Mouse (Mus musculus) liver, adult 2 months (tissue): ENCODE measurements at regions not wholly inside any gene's neighbourhood (a gene's known extent, or its start where the extent isn't known, plus 50 kb on each side); places are given as distances from the start of the nearest gene placed in this dataset.

Experiments used
- DNase-seq: peaks from one replicate; pipeline ENCODE4 v3.0.0-alpha.2; 2011; ENCODE audit warnings: low read depth, low spot score; ENCODE audit errors: extremely low read depth
- H3K27ac ChIP-seq: fragments of 200-500 bp; replicated peaks from 2 replicates; pipeline ENCODE4 v1.5.1; 2012; ENCODE audit warnings: low read depth, mild to moderate bottlenecking, control low read depth, inconsistent platforms, low read length; ENCODE audit not compliant: insufficient read depth
- H3K27me3 ChIP-seq: fragments of 200-500 bp; 2 replicates; pipeline ENCODE4 v1.6.1; 2012; ENCODE audit warnings: mild to moderate bottlenecking, moderate library complexity, low read length, inconsistent platforms; ENCODE audit not compliant: control insufficient read depth, insufficient read depth
- H3K36me3 ChIP-seq: fragments of 200-500 bp; 2 replicates; pipeline ENCODE4 v1.6.1; 2012; ENCODE audit warnings: low read length, inconsistent platforms; ENCODE audit not compliant: control insufficient read depth, insufficient read depth
- H3K4me1 ChIP-seq: fragments of 200-500 bp; 2 replicates; pipeline ENCODE4 v1.6.1; 2011; ENCODE audit warnings: low read length; ENCODE audit not compliant: control insufficient read depth, insufficient read depth
- H3K4me3 ChIP-seq: fragments of 200-500 bp; 2 replicates; pipeline ENCODE4 v1.5.1; 2011; ENCODE audit warnings: low read depth, mild to moderate bottlenecking, control low read depth, low read length, moderate library complexity; ENCODE audit not compliant: insufficient read depth
- H3K79me2 ChIP-seq: fragments of 200-500 bp; 2 replicates; pipeline ENCODE4 v1.6.1; 2012; ENCODE audit warnings: inconsistent platforms, mild to moderate bottlenecking, low read length, moderate library complexity; ENCODE audit not compliant: control insufficient read depth, insufficient read depth
- H3K9ac ChIP-seq: fragments of 200-500 bp; 2 replicates; pipeline ENCODE4 v1.6.1; 2012; ENCODE audit warnings: low read depth, mild to moderate bottlenecking, control low read depth, inconsistent platforms, low read length
- CTCF ChIP-seq: fragments of 200-500 bp; IDR thresholded peaks from 2 replicates; pipeline ENCODE4 v1.5.1; 2011; ENCODE audit warnings: low read depth, low read length, control low read depth
- POLR2A ChIP-seq: fragments of 200-500 bp; IDR thresholded peaks from 2 replicates; pipeline ENCODE4 v1.6.1; 2011; ENCODE audit warnings: low read length, control low read depth; ENCODE audit not compliant: insufficient read depth; ENCODE audit errors: extremely low read depth
- WGBS: fragments of 180-500 bp; shearing (Covaris S2); methylation state at CpG from one replicate; pipeline ENCODE4 v1.1.7; 2018; 5-methylcytosine and 5-hydroxymethylcytosine counted together

- peak overlapping the region; percentile 49 for H3K27ac ChIP-seq
- H3K4me1 ChIP-seq = peaks cover 18% of the 10 kb centered on the region
- WGBS = 73% methylated on average over 2 of the region's 2 CpGs
- no peaks in the 10 kb centered on the region for H3K79me2 ChIP-seq
- no peak overlapping the region for H3K9ac ChIP-seq
- H3K36me3 ChIP-seq = no peaks in the 10 kb centered on the region
- no peaks in the 10 kb centered on the region for H3K27me3 ChIP-seq
- no peak for TF ChIP-seq CTCF
- no peak for TF ChIP-seq POLR2A
- no peak for DNase-seq
- H3K4me3 ChIP-seq = no peak overlapping the region
These were observed 74.2 kb downstream of the Pttg1 start for GRCm38 (mm10) chr11:43351818-43352217.

GRCm38 (mm10) chr11:43351348-43351747, 74.7 kb downstream of the Pttg1 start:
- H3K4me3 ChIP-seq = no peak overlapping the region
- WGBS = 45% methylated on average over 2 of the region's 2 CpGs
- H3K27ac ChIP-seq = peak overlapping the region; percentile 71
- H3K27me3 ChIP-seq = no peaks in the 10 kb centered on the region
- H3K79me2 ChIP-seq = no peaks in the 10 kb centered on the region
- TF ChIP-seq CTCF = no peak
- TF ChIP-seq POLR2A = no peak
- DNase-seq = peak; percentile 93
- no peak overlapping the region for H3K9ac ChIP-seq
- no peaks in the 10 kb centered on the region for H3K36me3 ChIP-seq
- H3K4me1 ChIP-seq = peaks cover 18% of the 10 kb centered on the region

GRCm38 (mm10) chr11:43350242-43350641, 75.8 kb downstream of the Pttg1 start:
- Histone ChIP-seq H3K4me1 (peaks cover 18% of the 10 kb centered on the region), H3K9ac (no peak overlapping the region), H3K27me3 (no peaks in the 10 kb centered on the region), H3K79me2 (no peaks in the 10 kb centered on the region), H3K36me3 (no peaks in the 10 kb centered on the region), H3K4me3 (no peak overlapping the region), H3K27ac (no peak overlapping the region)
- no peak for DNase-seq
- 73% methylated on average over 3 of the region's 3 CpGs for WGBS
- TF ChIP-seq CTCF = no peak
- TF ChIP-seq POLR2A = no peak

GRCm38 (mm10) chr11:43349564-43349963, 76.5 kb downstream of the Pttg1 start:
- no peak overlapping the region for H3K27ac ChIP-seq

DNA sequence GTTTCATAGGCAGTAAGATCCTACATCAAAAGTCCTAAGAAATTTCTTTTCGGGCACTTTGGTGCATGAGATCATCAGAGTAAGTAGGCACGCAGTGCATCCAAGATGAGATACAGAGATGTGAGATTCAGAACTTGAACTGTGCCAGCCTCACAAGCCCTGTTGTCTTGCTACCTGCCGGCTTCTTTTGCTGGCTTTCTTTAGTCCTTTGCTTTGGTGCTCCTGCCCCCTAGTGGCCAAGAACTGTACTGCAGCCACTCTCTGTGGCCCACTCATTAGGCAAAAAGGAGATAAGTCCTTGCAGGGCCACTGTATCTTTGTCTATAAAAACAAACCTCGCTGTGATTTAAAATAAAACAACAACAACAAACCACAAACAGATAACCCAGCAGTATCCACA, 77.5 kb downstream of the Pttg1 start:
- H3K4me3 ChIP-seq = no peak overlapping the region
- DNase-seq = peak; percentile 48
- H3K9ac ChIP-seq = no peak overlapping the region
- TF ChIP-seq CTCF = peak; percentile 86
- TF ChIP-seq POLR2A = no peak
- H3K27ac ChIP-seq = no peak overlapping the region
- H3K27me3 ChIP-seq = no peaks in the 10 kb centered on the region
- H3K4me1 ChIP-seq = peaks cover 18% of the 10 kb centered on the region
- H3K36me3 ChIP-seq = no peaks in the 10 kb centered on the region
- H3K79me2 ChIP-seq = no peaks in the 10 kb centered on the region
- WGBS = 26% methylated on average over 4 of the region's 4 CpGs

More at GRCm38 (mm10) chr11:43349564-43349963, 76.5 kb downstream of the Pttg1 start:
- no peak overlapping the region for H3K4me3 ChIP-seq
- H3K27me3 ChIP-seq = no peaks in the 10 kb centered on the region
- H3K79me2 ChIP-seq = no peaks in the 10 kb centered on the region
- 44% methylated on average over 7 of the region's 7 CpGs for WGBS
- H3K36me3 ChIP-seq = no peaks in the 10 kb centered on the region
- H3K4me1 ChIP-seq = peaks cover 18% of the 10 kb centered on the region
- DNase-seq = peak; percentile 51
- TF ChIP-seq POLR2A = no peak
- TF ChIP-seq CTCF = no peak
- no peak overlapping the region for H3K9ac ChIP-seq

- Histone ChIP-seq H3K27me3 (no peaks in the 10 kb centered on the region), H3K36me3 (no peaks in the 10 kb centered on the region), H3K79me2 (no peaks in the 10 kb centered on the region), H3K4me1 (peaks cover 3% of the 10 kb centered on the region), H3K9ac (no peak overlapping the region), H3K27ac (no peak overlapping the region), H3K4me3 (no peak overlapping the region)
- no peak for TF ChIP-seq POLR2A
- TF ChIP-seq CTCF = no peak
- WGBS = 96% methylated on average over 9 of the region's 9 CpGs
- no peak for DNase-seq
These were observed 79.6 kb downstream of the Pttg1 start for GRCm38 (mm10) chr11:43346489-43346888.
